Mouse (Mus musculus) G1E (cell line): ENCODE data around the gene Grin2b.

Source experiments
- CTCF ChIP-seq: IDR thresholded peaks from 2 replicates; pipeline ENCODE4 v1.5.1; 2012; ENCODE audit warnings: low read depth, low read length, inconsistent platforms, mixed read lengths
- GATA1 ChIP-seq: IDR thresholded peaks from 2 replicates; pipeline ENCODE4 v1.6.1; 2012; ENCODE audit warnings: borderline replicate concordance, low read length, inconsistent platforms, mixed read lengths
- TAL1 ChIP-seq: conservative IDR thresholded peaks from 2 replicates; pipeline ENCODE4 v1.6.1; 2012; ENCODE audit warnings: low read depth, low read length, inconsistent platforms, mixed read lengths

GRCm38 (mm10) chr6:136178066-136178465 lies 4.8 kb upstream of the Grin2b start:
- TF ChIP-seq CTCF = no peak
- TF ChIP-seq GATA1 = no peak
- TF ChIP-seq TAL1 = no peak
